Mouse (Mus musculus): ENCODE data around the gene Tnfsf15. TPM values are rescaled to one million over a fixed set of nuclear protein-coding genes. Genes with fewer than 3 reads are reported as not detected.

Gene Tnfsf15
- total and polyA plus RNA-seq, 2 experiments from 2014 or later, result 0.03 TPM; not detected in 1

DNA sequence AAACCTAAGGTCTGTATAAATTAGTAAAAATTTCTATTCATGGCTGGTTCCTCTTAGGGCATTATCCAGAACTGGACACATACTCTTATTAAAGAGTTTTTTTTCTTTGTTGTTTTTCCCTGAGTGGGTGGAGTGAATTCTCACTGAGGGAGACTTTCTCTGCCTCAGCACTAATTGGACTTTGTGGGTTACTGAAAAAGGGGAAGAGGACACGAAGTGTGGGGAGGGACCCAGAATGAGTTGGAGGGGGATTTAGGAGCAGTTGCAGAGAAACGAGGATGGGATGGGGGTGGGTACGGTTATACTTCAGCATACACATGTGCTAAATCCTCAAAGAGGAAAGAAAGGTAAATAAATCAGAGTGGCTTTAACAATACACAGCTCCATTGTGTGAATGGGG lies 45.2 kb downstream of the Tnfsf15 start:
- Histone ChIP-seq H3K4me1 (ENCODE audit: control insufficient read depth, insufficient read depth) (no peaks in the 10 kb centered on the region), H3K36me3 (replicated peaks; ENCODE audit: control insufficient read depth, insufficient read depth, low read length) (no peaks in the 10 kb centered on the region), H3K27me3 (ENCODE audit: control insufficient read depth, insufficient read depth, low read length) (no peaks in the 10 kb centered on the region), H3K9me3 (replicated peaks; ENCODE audit: control insufficient read depth, low read length) (no peaks in the 10 kb centered on the region), H3K4me3 (ENCODE audit: low read depth, low read length) (no peak overlapping the region), H3K4me2 (ENCODE audit: low read depth, low read length) (no peak overlapping the region), H3K9ac (replicated peaks; ENCODE audit: low read depth, low read length) (no peak overlapping the region), H3K27ac (ENCODE audit: low read depth) (no peak overlapping the region)
- ATAC-seq (ENCODE audit: insufficient read depth, low read depth), result no peak
- TF ChIP-seq EP300 (IDR thresholded peaks at IDR 0.05; ENCODE audit: low read depth) (no peak), CTCF (IDR thresholded peaks at IDR 0.05; ENCODE audit: low read depth) (no peak)
- 54% methylated on average over 3 of the region's 3 CpGs for WGBS
- DNase-seq (ENCODE audit: low spot score), result no peak

DNA sequence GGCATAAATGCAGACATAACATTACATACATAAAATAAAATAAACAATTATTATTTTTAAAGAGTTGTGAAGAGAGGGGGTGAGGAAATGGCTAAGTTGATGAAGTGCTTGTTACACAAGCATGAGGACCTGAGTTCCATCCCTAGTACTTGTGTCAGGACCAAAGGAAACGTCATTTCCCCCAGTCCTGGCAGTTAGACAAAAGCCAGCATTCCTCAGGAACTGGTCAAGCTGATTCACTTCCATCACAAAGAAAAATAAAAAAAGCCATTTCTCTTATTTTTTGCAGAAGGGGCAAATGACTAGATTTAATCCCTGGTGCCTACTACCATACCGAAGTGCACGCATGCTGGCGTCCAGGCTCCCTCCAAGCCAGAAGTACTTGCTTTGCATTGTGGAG lies 48.0 kb downstream of the Tnfsf15 start:
- Histone ChIP-seq H3K36me3 (replicated peaks; ENCODE audit: control insufficient read depth, insufficient read depth, low read length) (no peaks in the 10 kb centered on the region), H3K4me3 (ENCODE audit: low read depth, low read length) (no peak overlapping the region), H3K4me1 (ENCODE audit: control insufficient read depth, insufficient read depth) (no peaks in the 10 kb centered on the region), H3K27ac (ENCODE audit: low read depth) (no peak overlapping the region), H3K9me3 (replicated peaks; ENCODE audit: control insufficient read depth, low read length) (no peaks in the 10 kb centered on the region), H3K9ac (replicated peaks; ENCODE audit: low read depth, low read length) (no peak overlapping the region), H3K27me3 (ENCODE audit: control insufficient read depth, insufficient read depth, low read length) (no peaks in the 10 kb centered on the region), H3K4me2 (ENCODE audit: low read depth, low read length) (no peak overlapping the region)
- ATAC-seq (ENCODE audit: insufficient read depth, low read depth), result no peak
- 76% methylated on average over 4 of the region's 4 CpGs for WGBS
- TF ChIP-seq EP300 (IDR thresholded peaks at IDR 0.05; ENCODE audit: low read depth) (no peak), CTCF (IDR thresholded peaks at IDR 0.05; ENCODE audit: low read depth) (no peak)
- no peak for DNase-seq (ENCODE audit: low spot score)

GRCm38 (mm10) chr4:63692351-63692750 lies 52.6 kb downstream of the Tnfsf15 start:
- Histone ChIP-seq H3K36me3 (replicated peaks; ENCODE audit: control insufficient read depth, insufficient read depth, low read length) (no peaks in the 10 kb centered on the region), H3K9me3 (replicated peaks; ENCODE audit: control insufficient read depth, low read length) (no peaks in the 10 kb centered on the region), H3K4me2 (ENCODE audit: low read depth, low read length) (no peak overlapping the region), H3K9ac (replicated peaks; ENCODE audit: low read depth, low read length) (no peak overlapping the region), H3K27me3 (ENCODE audit: control insufficient read depth, insufficient read depth, low read length) (no peaks in the 10 kb centered on the region), H3K27ac (ENCODE audit: low read depth) (no peak overlapping the region), H3K4me1 (ENCODE audit: control insufficient read depth, insufficient read depth) (no peaks in the 10 kb centered on the region), H3K4me3 (ENCODE audit: low read depth, low read length) (no peak overlapping the region)
- TF ChIP-seq EP300 (IDR thresholded peaks at IDR 0.05; ENCODE audit: low read depth) (no peak), CTCF (IDR thresholded peaks at IDR 0.05; ENCODE audit: low read depth) (no peak)
- no peak for DNase-seq (ENCODE audit: low spot score)
- no peak for ATAC-seq (ENCODE audit: insufficient read depth, low read depth)

GRCm38 (mm10) chr4:63687429-63687828 lies 57.5 kb downstream of the Tnfsf15 start:
- Histone ChIP-seq H3K4me1 (ENCODE audit: control insufficient read depth, insufficient read depth) (no peaks in the 10 kb centered on the region), H3K27ac (ENCODE audit: low read depth) (no peak overlapping the region)
- ATAC-seq (ENCODE audit: insufficient read depth, low read depth), result no peak

DNA sequence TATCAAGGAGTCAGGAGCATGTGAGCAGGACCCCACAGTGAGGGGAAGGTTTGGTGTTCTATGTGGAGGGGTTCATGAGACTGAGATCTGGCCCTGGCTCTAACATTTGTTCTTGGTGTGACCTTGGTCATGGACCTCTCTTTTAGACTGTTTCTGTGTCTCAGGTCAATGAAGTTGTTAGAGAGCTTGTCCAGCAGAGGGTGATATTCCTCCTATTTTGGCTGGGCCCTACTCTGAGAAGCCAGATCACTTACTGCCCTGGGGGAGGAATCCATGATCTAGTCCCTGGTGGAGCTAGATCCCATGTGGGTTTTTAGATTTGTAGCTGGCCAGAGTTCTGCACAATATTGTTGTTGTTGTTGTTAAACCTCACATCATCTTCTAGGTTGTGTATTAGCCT lies 58.8 kb downstream of the Tnfsf15 start:
- H3K36me3 ChIP-seq (replicated peaks; ENCODE audit: control insufficient read depth, insufficient read depth, low read length), result no peaks in the 10 kb centered on the region
- H3K4me3 ChIP-seq (ENCODE audit: low read depth, low read length), result no peak overlapping the region
- no peaks in the 10 kb centered on the region for H3K27me3 ChIP-seq (ENCODE audit: control insufficient read depth, insufficient read depth, low read length)
- DNase-seq (ENCODE audit: low spot score), result peak; percentile 36
- no peaks in the 10 kb centered on the region for H3K4me1 ChIP-seq (ENCODE audit: control insufficient read depth, insufficient read depth)
- H3K9ac ChIP-seq (replicated peaks; ENCODE audit: low read depth, low read length), result no peak overlapping the region
- H3K4me2 ChIP-seq (ENCODE audit: low read depth, low read length), result no peak overlapping the region
- H3K27ac ChIP-seq (ENCODE audit: low read depth), result no peak overlapping the region
- TF ChIP-seq EP300 (IDR thresholded peaks at IDR 0.05; ENCODE audit: low read depth) (no peak), CTCF (IDR thresholded peaks at IDR 0.05; ENCODE audit: low read depth) (peak; percentile 66)
- H3K9me3 ChIP-seq (replicated peaks; ENCODE audit: control insufficient read depth, low read length), result no peaks in the 10 kb centered on the region
- no peak for ATAC-seq (ENCODE audit: insufficient read depth, low read depth)

More at GRCm38 (mm10) chr4:63687429-63687828, 57.5 kb downstream of the Tnfsf15 start:
- H3K4me3 ChIP-seq (ENCODE audit: low read depth, low read length), result no peak overlapping the region
- H3K9ac ChIP-seq (replicated peaks; ENCODE audit: low read depth, low read length), result no peak overlapping the region
- H3K36me3 ChIP-seq (replicated peaks; ENCODE audit: control insufficient read depth, insufficient read depth, low read length), result no peaks in the 10 kb centered on the region
- no peaks in the 10 kb centered on the region for H3K27me3 ChIP-seq (ENCODE audit: control insufficient read depth, insufficient read depth, low read length)
- no peak for DNase-seq (ENCODE audit: low spot score)
- TF ChIP-seq EP300 (IDR thresholded peaks at IDR 0.05; ENCODE audit: low read depth) (no peak), CTCF (IDR thresholded peaks at IDR 0.05; ENCODE audit: low read depth) (no peak)
- 57% methylated on average over 8 of the region's 8 CpGs for WGBS
- H3K4me2 ChIP-seq (ENCODE audit: low read depth, low read length), result no peak overlapping the region
- no peaks in the 10 kb centered on the region for H3K9me3 ChIP-seq (replicated peaks; ENCODE audit: control insufficient read depth, low read length)

DNA sequence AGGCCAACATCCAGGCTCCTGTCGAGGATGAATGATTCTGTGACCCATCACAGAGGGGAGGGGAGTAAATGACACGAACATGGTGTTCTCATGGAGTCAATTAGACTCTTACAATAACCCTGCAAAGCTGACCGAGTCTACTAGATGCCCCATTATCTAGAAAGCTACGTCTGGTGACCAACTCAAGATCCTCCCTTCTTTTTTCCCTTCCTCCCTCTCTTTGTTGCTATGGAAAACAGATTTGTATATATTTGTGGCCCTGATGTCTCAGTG lies 59.7 kb downstream of the Tnfsf15 start:
- no peaks in the 10 kb centered on the region for H3K9me3 ChIP-seq (replicated peaks; ENCODE audit: control insufficient read depth, low read length)
- H3K4me3 ChIP-seq (ENCODE audit: low read depth, low read length), result no peak overlapping the region
- no peak overlapping the region for H3K9ac ChIP-seq (replicated peaks; ENCODE audit: low read depth, low read length)
- 50% methylated on average over 4 of the region's 4 CpGs for WGBS
- no peak overlapping the region for H3K4me2 ChIP-seq (ENCODE audit: low read depth, low read length)
- TF ChIP-seq EP300 (IDR thresholded peaks at IDR 0.05; ENCODE audit: low read depth) (no peak), CTCF (IDR thresholded peaks at IDR 0.05; ENCODE audit: low read depth) (no peak)
- no peaks in the 10 kb centered on the region for H3K27me3 ChIP-seq (ENCODE audit: control insufficient read depth, insufficient read depth, low read length)
- ATAC-seq (ENCODE audit: insufficient read depth, low read depth) (no peak), DNase-seq (ENCODE audit: low spot score) (no peak)
- H3K4me1 ChIP-seq (ENCODE audit: control insufficient read depth, insufficient read depth), result no peaks in the 10 kb centered on the region
- no peaks in the 10 kb centered on the region for H3K36me3 ChIP-seq (replicated peaks; ENCODE audit: control insufficient read depth, insufficient read depth, low read length)
- H3K27ac ChIP-seq (ENCODE audit: low read depth), result no peak overlapping the region

Measured in heart, postnatal 0 days (tissue).